Mouse (Mus musculus): ENCODE results near the gene Gprasp1. TPM values are rescaled to one million over a fixed set of nuclear protein-coding genes. Genes with fewer than 3 reads are reported as not detected.
A peak's percentile ranks its signal among the peaks of the same experiment; 100 is the strongest.
"Not testable (repeated sequence)": the region's sequence is repeated elsewhere in the genome, so short reads cannot be mapped to it uniquely, and the experiment has no call there.

The Gprasp1 gene
- polyA plus RNA-seq, 1 experiment, result 223 TPM

DNA sequence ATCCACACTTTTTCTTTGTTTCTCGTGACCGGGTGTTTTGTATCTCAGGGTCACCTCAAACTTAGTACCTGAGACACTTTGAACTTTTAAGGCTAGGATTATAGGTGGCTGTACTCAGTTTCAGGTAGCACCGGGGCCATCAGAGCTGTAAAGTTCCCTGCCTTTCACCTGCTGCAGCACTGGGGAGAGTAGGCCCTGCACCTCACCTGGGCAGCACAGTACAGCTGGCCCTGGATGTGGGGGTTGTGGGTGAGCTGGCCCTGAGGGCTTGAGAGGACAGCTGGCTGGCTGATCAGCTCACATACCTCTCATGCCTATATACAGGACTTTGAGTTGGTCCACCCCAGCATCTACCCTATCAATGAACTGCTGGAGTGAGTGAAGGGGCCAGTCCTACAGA, 61.6 kb downstream of the Gprasp1 start:
- TF ChIP-seq CTCF (IDR thresholded peaks at IDR 0.05; ENCODE audit: insufficient read depth, low read depth, low read length), result no peak
- no peak for TF ChIP-seq POLR2A (IDR thresholded peaks at IDR 0.05; ENCODE audit: insufficient read depth, low read depth, low read length)
- 86% methylated on average over 3 of the region's 3 CpGs for WGBS
- 0 out of 2 replicates have a peak, but pooled peaks cover 2% of the 10 kb centered on the region for H3K4me1 ChIP-seq (ENCODE audit: control insufficient read depth, insufficient read depth, low read length)
- H3K27ac ChIP-seq (ENCODE audit: insufficient read depth, low read depth, low read length), result no peak overlapping the region
- H3K4me3 ChIP-seq (ENCODE audit: insufficient read depth, low read depth, low read length), result no peak overlapping the region

DNA sequence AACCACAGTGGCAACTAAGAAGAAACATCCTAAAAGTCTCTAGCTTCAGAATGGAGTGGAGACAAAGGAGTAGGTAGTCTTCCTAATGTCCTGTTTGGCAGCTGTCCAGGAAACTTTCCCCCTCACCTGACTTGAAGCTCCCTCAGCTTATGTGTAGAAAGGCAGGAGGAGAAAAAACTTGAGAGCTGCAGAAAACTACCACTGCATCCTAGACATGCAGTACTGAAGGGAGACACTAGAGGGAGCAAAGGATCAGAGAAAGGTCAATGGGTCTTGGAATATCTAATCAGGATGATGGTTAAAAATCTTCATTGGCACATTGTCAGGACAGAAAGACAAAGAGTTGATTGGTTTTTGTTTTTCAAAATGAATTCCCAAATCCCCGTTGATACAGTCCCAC, 63.2 kb downstream of the Gprasp1 start:
- H3K27ac ChIP-seq (ENCODE audit: insufficient read depth, low read depth, low read length), result no peak overlapping the region
- TF ChIP-seq POLR2A (IDR thresholded peaks at IDR 0.05; ENCODE audit: insufficient read depth, low read depth, low read length), result no peak
- no peak for TF ChIP-seq CTCF (IDR thresholded peaks at IDR 0.05; ENCODE audit: insufficient read depth, low read depth, low read length)
- WGBS, result 27% methylated on average over 1 of the region's 1 CpGs
- H3K4me3 ChIP-seq (ENCODE audit: insufficient read depth, low read depth, low read length), result no peak overlapping the region
- 0 out of 2 replicates have a peak, but pooled peaks cover 2% of the 10 kb centered on the region for H3K4me1 ChIP-seq (ENCODE audit: control insufficient read depth, insufficient read depth, low read length)

DNA sequence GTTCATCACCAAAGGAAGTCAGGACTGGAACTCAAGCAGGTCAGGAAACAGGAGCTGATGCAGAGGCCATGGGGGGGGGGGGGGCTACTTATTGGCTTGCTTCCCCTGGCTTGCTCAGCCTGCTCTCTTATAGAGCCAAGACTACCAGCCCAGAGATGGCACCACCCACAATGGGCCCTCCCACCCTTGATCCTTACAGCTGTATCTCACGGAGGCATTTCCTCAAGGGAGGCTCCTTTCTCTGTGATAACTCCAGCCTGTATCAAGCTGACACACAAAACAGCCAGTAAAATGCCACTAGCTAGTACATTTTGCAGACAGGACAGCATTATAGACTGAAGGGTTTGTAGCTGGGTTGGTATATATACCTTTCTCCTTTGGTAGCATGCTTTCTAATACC, 93.4 kb downstream of the Gprasp1 start:
- not testable (repeated sequence) for H3K4me1 ChIP-seq (ENCODE audit: control insufficient read depth, insufficient read depth, low read length); H3K4me3 ChIP-seq (ENCODE audit: insufficient read depth, low read depth, low read length); H3K27ac ChIP-seq (ENCODE audit: insufficient read depth, low read depth, low read length)
- 40% methylated on average over 1 of the region's 1 CpGs for WGBS

DNA sequence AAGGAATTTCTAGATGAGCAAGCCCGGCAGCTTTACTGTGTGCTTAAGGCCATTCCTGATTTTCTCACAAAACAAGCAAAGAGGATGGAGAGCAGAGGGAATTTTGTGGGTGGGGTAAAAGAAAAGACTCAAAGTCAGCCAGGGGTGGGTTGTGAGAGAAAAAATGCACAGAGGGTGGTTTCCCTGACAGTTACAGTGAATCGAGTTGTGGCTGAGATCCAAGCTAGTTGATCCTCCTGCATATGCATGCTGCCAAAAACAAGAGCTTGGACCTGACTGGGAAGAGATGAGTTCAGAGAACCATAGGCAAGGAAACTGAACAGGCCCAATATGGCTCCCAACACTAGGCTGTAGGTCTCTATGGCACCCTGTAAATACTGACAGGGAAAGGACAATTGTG, 95.4 kb downstream of the Gprasp1 start:
- no peak overlapping the region for H3K27ac ChIP-seq (ENCODE audit: insufficient read depth, low read depth, low read length)
- peaks cover 4% of the 10 kb centered on the region; the same call in 1 of the 2 replicates for H3K4me1 ChIP-seq (ENCODE audit: control insufficient read depth, insufficient read depth, low read length)
- no peak overlapping the region for H3K4me3 ChIP-seq (ENCODE audit: insufficient read depth, low read depth, low read length)
- WGBS, result 43% methylated on average over 2 of the region's 2 CpGs
- TF ChIP-seq POLR2A (IDR thresholded peaks at IDR 0.05; ENCODE audit: insufficient read depth, low read depth, low read length) (no peak), CTCF (IDR thresholded peaks at IDR 0.05; ENCODE audit: insufficient read depth, low read depth, low read length) (no peak)

DNA sequence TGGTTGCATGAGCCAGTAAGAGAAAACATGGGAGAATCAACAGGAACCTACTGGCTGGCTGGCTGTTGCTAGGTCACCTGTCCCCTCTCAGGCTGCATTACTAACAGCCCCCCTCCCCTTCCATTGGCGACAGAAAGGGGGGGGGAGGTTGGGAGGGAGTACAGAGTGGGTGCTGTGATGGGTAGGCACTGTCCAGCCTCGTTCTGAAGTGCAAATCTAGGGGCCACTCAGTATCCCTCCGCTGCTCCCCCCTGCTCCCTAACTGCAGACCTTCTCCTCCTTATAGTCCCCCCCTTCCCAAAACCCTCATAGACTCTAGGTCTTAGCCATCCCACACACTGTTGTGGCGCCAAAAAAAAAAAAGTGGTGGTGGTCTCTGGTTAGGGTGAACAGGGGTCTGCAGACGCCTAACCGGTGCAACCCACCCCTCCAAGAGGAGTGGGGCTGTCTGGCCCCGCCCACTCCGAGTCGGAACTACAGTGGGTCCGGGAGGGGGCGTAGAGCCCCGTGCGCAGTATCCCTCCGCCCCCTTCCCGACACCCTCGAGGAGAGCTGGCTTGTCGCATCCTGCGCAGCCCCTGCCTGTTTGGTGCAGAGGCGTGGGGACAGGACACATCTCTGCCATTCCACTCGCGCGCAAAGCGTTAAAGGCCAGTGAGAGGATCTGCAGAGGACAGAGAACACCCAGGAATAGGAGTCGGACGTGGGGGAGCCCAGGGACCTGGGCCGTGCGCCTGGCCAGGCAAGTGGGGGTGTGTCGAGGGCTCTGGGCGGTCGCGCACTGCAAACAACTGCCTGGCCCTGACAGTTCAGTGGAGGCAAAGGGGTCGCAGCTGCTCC, 96.2 kb downstream of the Gprasp1 start, which contains the start of gene Gprasp2:
TSS of gene Gprasp2 (plus strand) at position 514 of the 840 bp plus-strand sequence.
- Histone ChIP-seq H3K4me3 (ENCODE audit: insufficient read depth, low read depth, low read length) (peak within 1 kb of the TSS; percentile 83), H3K27ac (ENCODE audit: insufficient read depth, low read depth, low read length) (peak within 1 kb of the TSS; percentile 75; the same call in 1 of the 2 replicates)
- H3K4me1 ChIP-seq (ENCODE audit: control insufficient read depth, insufficient read depth, low read length), result not testable (repeated sequence)
- TF ChIP-seq POLR2A (IDR thresholded peaks at IDR 0.05; ENCODE audit: insufficient read depth, low read depth, low read length), result 0 out of 2 replicates have a peak, but pooled peaks have one; percentile 13
- WGBS, result 17% methylated on average over 29 of the region's 32 CpGs

DNA sequence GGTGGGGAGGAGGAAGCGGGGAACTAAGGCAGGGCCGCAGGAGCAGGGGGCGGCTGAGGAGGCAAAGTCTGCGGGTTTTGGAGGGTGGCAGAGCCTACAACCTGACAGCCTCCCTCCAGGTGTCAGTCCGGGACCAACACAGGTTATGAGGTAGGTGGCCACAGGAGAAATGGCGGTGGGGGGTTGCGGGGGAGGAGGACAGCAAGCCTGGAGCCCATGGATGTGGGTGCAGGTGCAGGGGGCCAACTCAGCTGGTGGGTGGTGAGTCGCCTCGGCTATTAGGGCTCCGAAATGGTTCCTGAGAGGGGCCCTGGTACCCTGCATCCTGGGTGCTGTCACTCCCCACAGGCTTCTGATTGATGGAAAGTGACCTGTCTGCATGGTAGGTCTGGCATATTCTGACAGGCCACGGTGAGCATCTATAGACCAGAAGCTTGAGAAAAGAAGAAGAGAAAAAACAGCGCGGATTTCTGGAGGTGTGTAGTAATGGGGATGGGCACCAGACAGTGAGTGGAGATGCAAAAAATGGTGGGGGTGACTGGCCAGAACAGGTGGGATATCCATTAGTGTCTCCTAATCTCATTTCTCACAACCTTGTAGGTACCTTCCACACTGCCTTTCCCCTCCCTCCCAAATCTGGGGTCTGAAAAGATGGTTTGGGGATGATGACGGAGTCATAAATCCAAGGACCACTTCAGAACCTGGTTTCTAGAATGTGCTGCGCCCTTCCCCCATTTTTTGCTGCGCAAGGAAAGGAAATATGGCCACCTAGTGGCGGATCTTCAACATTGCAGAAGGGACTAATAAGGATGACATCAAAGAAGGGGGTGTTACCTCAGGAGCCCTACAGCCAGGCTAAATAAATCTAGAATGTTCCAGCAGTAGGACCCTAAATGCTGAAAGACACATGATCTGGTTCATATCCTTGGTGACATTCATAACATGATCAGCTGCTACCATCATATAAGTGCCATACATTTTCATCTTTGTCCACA, 97.2 kb downstream of the Gprasp1 start:
- WGBS, result 22% methylated on average over 17 of the region's 17 CpGs
- H3K4me3 ChIP-seq (ENCODE audit: insufficient read depth, low read depth, low read length), result peak overlapping the region; percentile 83
- H3K4me1 ChIP-seq (ENCODE audit: control insufficient read depth, insufficient read depth, low read length), result not testable (repeated sequence)
- peak overlapping the region; percentile 75; the same call in 1 of the 2 replicates for H3K27ac ChIP-seq (ENCODE audit: insufficient read depth, low read depth, low read length)

Other genes with a start within 250 kb of the Gprasp1 start
- not detected in 2 replicates for gene AV320801, start 248.1 kb upstream of the Gprasp1 start, polyA plus RNA-seq (2012; ENCODE audit: insufficient read depth, insufficient read length, low replicate concordance, missing spikeins)
- gene Nxf7, start 144.0 kb upstream of the Gprasp1 start, polyA plus RNA-seq (2012; ENCODE audit: insufficient read depth, insufficient read length, low replicate concordance, missing spikeins), result not detected in 2 replicates
- not detected in 2 replicates for gene Prame, start 115.0 kb upstream of the Gprasp1 start, polyA plus RNA-seq (2012; ENCODE audit: insufficient read depth, insufficient read length, low replicate concordance, missing spikeins)
- gene Tcp11x2, start 48.9 kb upstream of the Gprasp1 start, polyA plus RNA-seq (2012; ENCODE audit: insufficient read depth, insufficient read length, low replicate concordance, missing spikeins), result not detected in 2 replicates
- gene Tmsb15a, start 17.5 kb upstream of the Gprasp1 start, polyA plus RNA-seq (2012; ENCODE audit: insufficient read depth, insufficient read length, low replicate concordance, missing spikeins), result not detected in 2 replicates
- not detected in 2 replicates for gene Armcx5, start within 50 bp of the Gprasp1 start, polyA plus RNA-seq (2012; ENCODE audit: insufficient read depth, insufficient read length, low replicate concordance, missing spikeins)
- gene Bhlhb9, start 54.9 kb downstream of the Gprasp1 start, polyA plus RNA-seq (2012; ENCODE audit: insufficient read depth, insufficient read length, low replicate concordance, missing spikeins), result not detected in 2 replicates
- 81.4 TPM in 1 of 2 replicates, not detected in the other for gene Gprasp2, start 96.3 kb downstream of the Gprasp1 start, polyA plus RNA-seq (2012; ENCODE audit: insufficient read depth, insufficient read length, low replicate concordance, missing spikeins)